Comparison of ENCODE assay signal across 9 mouse cellular contexts in the genomic region with DNA sequence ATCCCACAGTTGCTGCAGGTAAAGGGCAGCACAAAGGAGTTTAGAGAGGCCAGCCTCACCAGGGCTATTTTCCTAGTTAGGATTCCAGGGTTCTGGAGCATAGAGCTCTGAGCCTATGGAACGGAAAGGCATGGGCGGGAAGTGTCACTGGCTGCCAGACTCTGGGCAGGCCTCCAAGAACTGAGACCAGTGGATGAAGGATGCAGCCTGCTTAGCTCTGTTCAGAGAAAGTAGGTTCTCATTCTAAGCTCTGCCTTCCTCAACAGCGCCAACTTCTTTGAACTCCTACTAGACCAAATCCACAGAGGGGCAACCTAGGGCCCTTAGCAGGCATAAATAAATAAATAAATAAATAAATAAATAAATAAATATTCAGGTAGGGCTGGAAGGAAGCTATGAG.
A peak's percentile ranks its signal among the peaks of the same experiment; 100 is the strongest.
DNase-seq lines count a peak whose midpoint lies in the region; ATAC-seq and TF ChIP-seq lines count a peak whose summit lies in the region.
"Had no signal": no experiment of that assay in that cellular context is flagged by ENCODE, and none has a peak within 500 bp of the region (broad histone marks: within the 10 kb centered on the region; RNA-seq: fewer than 3 reads in every experiment).

No protein-coding gene starts in this region.

- H3K9ac ChIP-seq in forebrain, embryonic 15.5 days (replicated peaks), result no peak overlapping the region
- H3K9ac ChIP-seq in forebrain, postnatal 0 days, result no peak overlapping the region
- H3K9ac ChIP-seq in limb, embryonic 14.5 days (ENCODE audit: low read depth, low read length, severe bottlenecking), result no peak overlapping the region

- intact Hi-C loops in left cerebral cortex, adult 2 months (cut with DNase I), result no loop called here

- WGBS in forebrain, embryonic 15.5 days, result 67% methylated on average over 3 of the region's 3 CpGs
- WGBS in forebrain, postnatal 0 days, result 45% methylated on average over 3 of the region's 3 CpGs
- WGBS in limb, embryonic 14.5 days, result 66% methylated on average over 3 of the region's 3 CpGs
- whole genome bisulfite sequencing in limb, embryonic 10.5 days, result 93% methylated on average over 3 of the region's 3 CpGs

- no peaks in the 10 kb centered on the region for H3K27me3 ChIP-seq in forebrain, embryonic 15.5 days
- no peaks in the 10 kb centered on the region for H3K27me3 ChIP-seq in forebrain, postnatal 0 days (ENCODE audit: insufficient read depth, low read length)
- H3K27me3 ChIP-seq in limb, embryonic 14.5 days (ENCODE audit: control insufficient read depth, insufficient read depth, low read length), result no peaks in the 10 kb centered on the region
- H3K27me3 ChIP-seq in limb, embryonic 10.5 days (ENCODE audit: low read depth, poor library complexity, severe bottlenecking), result no peaks in the 10 kb centered on the region

- DNase-seq in forebrain, postnatal 0 days, result no peak
- DNase-seq in limb, embryonic 14.5 days (ENCODE audit: low spot score), result peak; percentile 38
- DNase-seq in limb, embryonic 10.5 days (ENCODE audit: low spot score), result no peak
- peak; percentile 10 to 31 for DNase-seq in left cerebral cortex, adult 2 months (ENCODE audit: extremely low spot score in 1 of 2, low spot score in 2 of 2)
- DNase-seq in right cerebral cortex, postnatal 4 days, result peak; percentile 37
- no peak for DNase-seq in retina, embryonic 14.5 days (ENCODE audit: low spot score)

- no peak overlapping the region for H3K4me2 ChIP-seq in forebrain, embryonic 15.5 days (replicated peaks)
- no peak overlapping the region for H3K4me2 ChIP-seq in forebrain, postnatal 0 days (ENCODE audit: low read depth)
- no peak overlapping the region for H3K4me2 ChIP-seq in limb, embryonic 14.5 days (replicated peaks; ENCODE audit: low read depth, low read length, severe bottlenecking)

- no peak overlapping the region for H3K4me3 ChIP-seq in forebrain, embryonic 15.5 days
- H3K4me3 ChIP-seq in forebrain, postnatal 0 days (ENCODE audit: low read depth, low read length), result no peak overlapping the region
- no peak overlapping the region for H3K4me3 ChIP-seq in limb, embryonic 14.5 days (replicated peaks; ENCODE audit: low read length)
- no peak overlapping the region for H3K4me3 ChIP-seq in limb, embryonic 10.5 days
- no peak overlapping the region for H3K4me3 ChIP-seq in left cerebral cortex, adult 2 months
- H3K4me3 ChIP-seq: layer of hippocampus, adult 2 months had no signal

- no peak overlapping the region for H3K27ac ChIP-seq in forebrain, embryonic 15.5 days (replicated peaks)
- no peak overlapping the region for H3K27ac ChIP-seq in forebrain, postnatal 0 days (ENCODE audit: low read depth, low read length)
- H3K27ac ChIP-seq in limb, embryonic 14.5 days (replicated peaks; ENCODE audit: low read depth, low read length), result no peak overlapping the region
- no peak overlapping the region for H3K27ac ChIP-seq in limb, embryonic 10.5 days
- H3K27ac ChIP-seq in left cerebral cortex, adult 2 months, result no peak overlapping the region
- H3K27ac ChIP-seq: layer of hippocampus, adult 2 months had no signal

- no peak for TF ChIP-seq POLR2A in limb, embryonic 14.5 days (IDR thresholded peaks at IDR 0.05; ENCODE audit: borderline replicate concordance, extremely low read depth, insufficient read depth, insufficient read length)

- H3K36me3 ChIP-seq in forebrain, embryonic 15.5 days, result no peaks in the 10 kb centered on the region
- no peaks in the 10 kb centered on the region; the same call in 1 of the 2 replicates for H3K36me3 ChIP-seq in forebrain, postnatal 0 days (ENCODE audit: insufficient read depth)
- no peaks in the 10 kb centered on the region for H3K36me3 ChIP-seq in limb, embryonic 14.5 days (ENCODE audit: control insufficient read depth, insufficient read depth, low read length)
- H3K36me3 ChIP-seq in limb, embryonic 10.5 days, result no peaks in the 10 kb centered on the region

- TF ChIP-seq CTCF in forebrain, postnatal 0 days (IDR thresholded peaks at IDR 0.05; ENCODE audit: low read depth), result no peak
- no peak for TF ChIP-seq CTCF in left cerebral cortex, adult 2 months (IDR thresholded peaks at IDR 0.05)

- 0 out of 2 replicates have a peak, but pooled peaks have one; percentile 41 for ATAC-seq in forebrain, embryonic 15.5 days (replicated peaks)
- no peak for ATAC-seq in forebrain, postnatal 0 days
- no peak for ATAC-seq in limb, embryonic 14.5 days (ENCODE audit: low FRiP score, low read depth)
- ATAC-seq in inflammation-experienced regulatory T-cells, adult 6 months, result no peak

- peaks cover 7% of the 10 kb centered on the region; the same call in 1 of the 2 replicates for H3K4me1 ChIP-seq in forebrain, embryonic 15.5 days
- H3K4me1 ChIP-seq in forebrain, postnatal 0 days (ENCODE audit: insufficient read depth), result no peaks in the 10 kb centered on the region
- no peaks in the 10 kb centered on the region for H3K4me1 ChIP-seq in limb, embryonic 14.5 days (ENCODE audit: control insufficient read depth, insufficient read depth, low read length)
- no peaks in the 10 kb centered on the region for H3K4me1 ChIP-seq in limb, embryonic 10.5 days

- H3K9me3 ChIP-seq in forebrain, embryonic 15.5 days, result no peaks in the 10 kb centered on the region
- no peaks in the 10 kb centered on the region for H3K9me3 ChIP-seq in forebrain, postnatal 0 days (ENCODE audit: low read length)
- no peaks in the 10 kb centered on the region for H3K9me3 ChIP-seq in limb, embryonic 14.5 days (ENCODE audit: control insufficient read depth, low read length)
- no peaks in the 10 kb centered on the region for H3K9me3 ChIP-seq in limb, embryonic 10.5 days (replicated peaks)

Comparison
In these comparisons a context has a peak if more than half of its experiments do, and no peak if none do; other contexts are left out.
1. DNase-seq: peak in limb, embryonic 14.5 days (single experiment), left cerebral cortex, adult 2 months (2 of 2) and right cerebral cortex, postnatal 4 days (single experiment); none in forebrain, postnatal 0 days (single experiment), limb, embryonic 10.5 days (single experiment) and retina, embryonic 14.5 days (single experiment).